Mouse (Mus musculus) C2C12 (cell line): Measurements from ENCODE around the gene Stra8. TPM values are rescaled to one million over a fixed set of nuclear protein-coding genes. Genes with fewer than 3 reads are reported as not detected.

Experiments used
- H3K27me3 ChIP-seq: one replicate; pipeline ENCODE4 v1.6.1; 2011; ENCODE audit not compliant: control insufficient read depth, insufficient read depth, insufficient read length
- H3K36me3 ChIP-seq: one replicate; pipeline ENCODE4 v1.6.1; 2011; ENCODE audit not compliant: control insufficient read depth, insufficient read depth
- H3K4me3 ChIP-seq: one replicate; pipeline ENCODE4 v1.5.1; 2011; ENCODE audit warnings: mild to moderate bottlenecking, control low read depth; ENCODE audit not compliant: poor library complexity, insufficient read depth, severe bottlenecking
- H3K79me2 ChIP-seq: one replicate; pipeline ENCODE4 v1.6.1; 2011; ENCODE audit not compliant: control insufficient read depth, insufficient read depth
- H3K79me3 ChIP-seq: one replicate; pipeline ENCODE4 v1.6.1; 2011; ENCODE audit warnings: low read depth, control low read depth
- H3ac ChIP-seq: one replicate; pipeline ENCODE3; 2011; ENCODE audit warnings: low read depth; ENCODE audit not compliant: control insufficient read depth, insufficient read length
- CEBPB ChIP-seq: IDR thresholded peaks from one replicate; pipeline ENCODE4 v1.6.1; 2011; ENCODE audit warnings: low read depth, mild to moderate bottlenecking, control low read depth, moderate library complexity
- CTCF ChIP-seq: IDR thresholded peaks from one replicate; pipeline ENCODE4 v1.5.1; 2011; ENCODE audit not compliant: control insufficient read depth, insufficient read depth, insufficient read length
- FOSL1 ChIP-seq: IDR thresholded peaks from one replicate; pipeline ENCODE4 v1.8.0; 2011; ENCODE audit warnings: mild to moderate bottlenecking, low read length; ENCODE audit not compliant: poor library complexity, insufficient read depth, severe bottlenecking
- MAX ChIP-seq: IDR thresholded peaks from one replicate; pipeline ENCODE4 v1.6.1; 2011; ENCODE audit warnings: mild to moderate bottlenecking, control low read depth
- MYOD1 ChIP-seq: IDR thresholded peaks from one replicate; pipeline ENCODE4 v1.6.1; 2011; ENCODE audit warnings: low read depth; ENCODE audit not compliant: control insufficient read depth, insufficient read length
- MYOG ChIP-seq: IDR thresholded peaks from one replicate; pipeline ENCODE4 v1.6.1; 2011; ENCODE audit not compliant: control insufficient read depth, insufficient read length; ENCODE audit errors: extremely low read depth
- USF1 ChIP-seq: IDR thresholded peaks from one replicate; pipeline ENCODE4 v1.6.1; 2011; ENCODE audit warnings: low read depth, mild to moderate bottlenecking, control low read depth, moderate library complexity
- polyA plus RNA-seq: library from polyadenylated mRNA; unstranded; fragments of >200 nt; fragmentation: generic; extraction: Trizol; gene quantifications from one replicate; pipeline ENCODE4 v1.2.1, GENCODE M21; 2012; ENCODE audit warnings: missing spikeins

The Stra8 gene
- polyA plus RNA-seq, 1 experiment, result not detected

DNA sequence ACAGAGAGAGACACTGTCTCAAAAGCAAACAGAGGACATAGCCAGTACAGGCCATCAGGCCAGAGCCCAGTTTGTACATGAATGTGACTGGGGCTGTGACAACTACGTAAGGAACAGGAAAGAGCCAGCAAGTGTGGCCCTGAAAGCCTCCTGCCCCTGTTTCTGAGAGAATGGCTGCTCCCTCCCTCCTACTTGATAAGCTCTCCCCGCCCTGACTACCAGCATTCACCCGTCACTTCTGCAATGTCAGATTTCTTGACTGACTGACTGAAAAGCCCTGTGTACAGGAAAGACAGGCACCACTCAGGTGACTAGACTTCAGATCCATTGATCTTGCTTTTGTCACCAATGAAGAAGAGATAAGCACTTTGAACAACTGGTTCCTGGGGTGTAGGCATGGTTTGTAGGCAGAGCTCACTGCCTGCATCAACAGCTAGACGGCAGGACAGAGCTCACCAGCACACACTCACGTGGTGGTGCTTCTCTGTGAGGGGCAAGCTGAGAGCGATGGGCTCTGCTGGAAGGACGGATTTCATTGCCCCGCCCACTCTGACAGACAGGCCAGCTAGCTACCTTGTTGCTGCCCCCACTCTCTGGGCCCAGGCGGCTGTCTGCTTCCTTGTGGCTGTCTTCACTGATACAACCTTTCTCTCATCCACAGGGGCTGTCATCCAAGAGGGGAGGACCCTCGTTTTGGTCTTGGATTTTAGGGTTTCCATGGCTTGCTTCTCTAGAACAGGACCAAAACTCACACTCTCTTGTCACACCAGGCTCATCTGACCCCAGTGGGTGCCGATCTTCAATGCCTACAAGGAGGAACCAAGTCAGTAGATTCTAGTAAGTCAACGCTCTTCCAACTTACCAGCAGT lies 43.8 kb upstream of the Stra8 start:
- Histone ChIP-seq H3K79me2 (peaks cover 23% of the 10 kb centered on the region), H3ac (no peak overlapping the region), H3K79me3 (peaks cover 3% of the 10 kb centered on the region), H3K27me3 (no peaks in the 10 kb centered on the region), H3K36me3 (peaks cover 31% of the 10 kb centered on the region), H3K4me3 (no peak overlapping the region)
- TF ChIP-seq CTCF (no peak), MAX (no peak), MYOD1 (no peak), USF1 (no peak), FOSL1 (no peak), MYOG (no peak), CEBPB (no peak)

GRCm38 (mm10) chr6:34876835-34877156 lies 43.2 kb upstream of the Stra8 start:
- TF ChIP-seq FOSL1 (no peak), MAX (no peak), CTCF (no peak), USF1 (no peak), MYOG (no peak), MYOD1 (no peak)
- peak overlapping the region; percentile 43 for H3ac ChIP-seq
- peaks cover 3% of the 10 kb centered on the region for H3K79me3 ChIP-seq
- peaks cover 33% of the 10 kb centered on the region for H3K36me3 ChIP-seq
- peak overlapping the region; percentile 48 for H3K4me3 ChIP-seq
- H3K27me3 ChIP-seq, result no peaks in the 10 kb centered on the region
- H3K79me2 ChIP-seq, result peaks cover 23% of the 10 kb centered on the region

- Histone ChIP-seq H3K79me3 (peaks cover 3% of the 10 kb centered on the region), H3K4me3 (peak within 1 kb of the TSS; percentile 48), H3ac (peak within 1 kb of the TSS; percentile 93), H3K79me2 (peaks cover 23% of the 10 kb centered on the region), H3K27me3 (no peaks in the 10 kb centered on the region), H3K36me3 (peaks cover 42% of the 10 kb centered on the region)
- TF ChIP-seq CTCF (peak; percentile 88), FOSL1 (no peak), CEBPB (no peak), MAX (no peak), MYOG (no peak), USF1 (no peak), MYOD1 (peak; percentile 22)
Observed at GRCm38 (mm10) chr6:34877509-34878321, 42.2 kb upstream of the Stra8 start, which contains the start of gene Cyren. Gene Cyren (minus strand): TSS chr6:34878060.

DNA sequence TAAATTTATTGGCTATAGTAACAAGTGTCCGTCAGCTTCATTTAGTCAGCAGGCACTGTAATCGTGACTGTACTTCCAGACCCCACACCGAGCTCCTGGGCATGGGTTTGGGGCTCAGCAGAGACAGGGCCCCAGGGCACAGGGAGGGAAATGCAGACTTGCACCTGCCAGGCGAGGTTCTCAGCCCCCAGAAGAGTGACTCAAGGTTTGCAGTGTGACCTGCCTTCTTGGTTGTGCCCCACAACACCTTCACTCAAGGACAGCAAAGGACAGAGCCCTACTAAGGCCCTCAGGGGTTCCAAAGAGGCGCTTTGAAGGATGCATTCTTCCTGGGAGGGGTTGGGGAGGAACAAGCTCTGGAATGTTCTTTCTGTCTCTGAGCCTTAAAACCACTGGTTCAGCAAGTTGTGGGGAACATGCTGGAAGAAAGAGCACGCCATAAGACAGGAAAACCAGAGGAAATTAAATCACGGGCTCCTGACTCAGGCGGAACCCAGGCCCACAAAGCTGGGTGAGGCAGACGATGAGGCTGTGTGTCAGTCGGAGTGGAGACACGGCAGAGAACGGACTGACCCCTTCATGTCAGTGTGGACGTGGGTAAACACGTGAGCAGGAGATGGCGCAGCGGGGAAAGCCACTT lies 40.7 kb upstream of the Stra8 start:
- peaks cover 33% of the 10 kb centered on the region for H3K36me3 ChIP-seq
- no peak overlapping the region for H3ac ChIP-seq
- H3K27me3 ChIP-seq, result no peaks in the 10 kb centered on the region
- no peak overlapping the region for H3K4me3 ChIP-seq
- TF ChIP-seq FOSL1 (no peak), CTCF (no peak), USF1 (no peak), MAX (no peak), MYOD1 (no peak), CEBPB (no peak), MYOG (no peak)
- H3K79me2 ChIP-seq, result peaks cover 23% of the 10 kb centered on the region
- peaks cover 3% of the 10 kb centered on the region for H3K79me3 ChIP-seq

DNA sequence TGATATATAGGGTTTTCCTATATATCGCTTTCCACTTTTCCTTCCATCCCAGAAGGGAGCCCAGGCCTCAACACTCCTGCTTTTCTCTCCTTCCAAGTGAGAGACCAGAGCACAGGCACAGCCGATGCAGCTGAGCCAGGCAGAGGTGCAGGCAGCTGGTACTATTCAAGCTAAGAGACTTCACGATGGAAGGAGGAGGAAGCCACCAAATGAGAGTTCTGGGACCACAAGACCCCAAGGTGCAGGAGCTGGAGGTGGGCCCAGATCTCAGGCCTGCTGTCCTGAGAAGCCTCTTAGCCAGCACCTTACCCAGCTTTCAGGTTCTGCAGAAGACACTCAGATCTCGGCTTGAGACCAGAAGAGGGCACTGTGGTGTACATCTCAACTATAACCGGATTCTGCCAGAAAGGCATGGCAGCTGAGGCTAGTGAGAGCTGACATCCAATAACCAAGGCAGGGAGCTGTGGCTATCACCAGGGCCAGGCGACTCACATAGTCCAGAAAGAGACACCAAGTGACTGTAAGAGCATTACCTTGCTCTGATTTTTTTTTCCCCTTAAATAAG lies 40.0 kb upstream of the Stra8 start:
- no peak overlapping the region for H3ac ChIP-seq
- TF ChIP-seq MYOG (no peak), FOSL1 (no peak), MYOD1 (no peak)
- H3K27me3 ChIP-seq, result no peaks in the 10 kb centered on the region
- peaks cover 23% of the 10 kb centered on the region for H3K79me2 ChIP-seq
- peaks cover 3% of the 10 kb centered on the region for H3K79me3 ChIP-seq
- peaks cover 32% of the 10 kb centered on the region for H3K36me3 ChIP-seq
- H3K4me3 ChIP-seq, result no peak overlapping the region
